Mouse (Mus musculus): Measurements from ENCODE around the gene Gm21973. TPM values are rescaled to one million over a fixed set of nuclear protein-coding genes. Genes with fewer than 3 reads are reported as not detected.

Gm21973 gene
- polyA plus RNA-seq, 1 experiment from 2014 or later = not detected

GRCm38 (mm10) chr15:10409842-10410241 is 84.7 kb downstream of the Gm21973 start:
- H3K27me3 ChIP-seq = no peaks in the 10 kb centered on the region
- ATAC-seq (ENCODE audit: insufficient number of reproducible peaks, insufficient read depth, low FRiP score, low TSS enrichment) = no peak
- 82% methylated on average over 3 of the region's 3 CpGs for WGBS

GRCm38 (mm10) chr15:10410881-10411280 is 85.7 kb downstream of the Gm21973 start:
- H3K4me3 ChIP-seq = no peak overlapping the region
- H3K4me1 ChIP-seq = no peaks in the 10 kb centered on the region
- ATAC-seq (ENCODE audit: insufficient number of reproducible peaks, insufficient read depth, low FRiP score, low TSS enrichment) = no peak
- 83% methylated on average over 2 of the region's 2 CpGs for WGBS
- no peak overlapping the region for H3K9ac ChIP-seq
- H3K9me3 ChIP-seq = no peaks in the 10 kb centered on the region
- H3K27me3 ChIP-seq = no peaks in the 10 kb centered on the region
- no peak overlapping the region for H3K4me2 ChIP-seq (replicated peaks)
- H3K27ac ChIP-seq = no peak overlapping the region
- no peaks in the 10 kb centered on the region for H3K36me3 ChIP-seq

More at GRCm38 (mm10) chr15:10409842-10410241, 84.7 kb downstream of the Gm21973 start:
- H3K4me1 ChIP-seq = no peaks in the 10 kb centered on the region
- no peaks in the 10 kb centered on the region for H3K36me3 ChIP-seq
- no peak overlapping the region for H3K4me3 ChIP-seq
- no peaks in the 10 kb centered on the region for H3K9me3 ChIP-seq
- no peak overlapping the region for H3K4me2 ChIP-seq (replicated peaks)
- no peak overlapping the region for H3K27ac ChIP-seq
- no peak overlapping the region for H3K9ac ChIP-seq

GRCm38 (mm10) chr15:10413656-10414055 is 88.5 kb downstream of the Gm21973 start:
- Histone ChIP-seq H3K27me3 (no peaks in the 10 kb centered on the region), H3K4me2 (replicated peaks) (no peak overlapping the region), H3K36me3 (no peaks in the 10 kb centered on the region), H3K9me3 (no peaks in the 10 kb centered on the region), H3K27ac (no peak overlapping the region), H3K4me1 (no peaks in the 10 kb centered on the region), H3K9ac (no peak overlapping the region), H3K4me3 (no peak overlapping the region)
- ATAC-seq (ENCODE audit: insufficient number of reproducible peaks, insufficient read depth, low FRiP score, low TSS enrichment) = no peak
- 90% methylated on average over 6 of the region's 6 CpGs for WGBS

- H3K27ac ChIP-seq = no peak overlapping the region
- H3K27me3 ChIP-seq = no peaks in the 10 kb centered on the region
- no peak for ATAC-seq (ENCODE audit: insufficient number of reproducible peaks, insufficient read depth, low FRiP score, low TSS enrichment)
- no peak overlapping the region for H3K9ac ChIP-seq
- 30% methylated on average over 7 of the region's 7 CpGs for WGBS
- no peaks in the 10 kb centered on the region for H3K9me3 ChIP-seq
- H3K36me3 ChIP-seq = no peaks in the 10 kb centered on the region
- H3K4me1 ChIP-seq = no peaks in the 10 kb centered on the region
- H3K4me3 ChIP-seq = no peak overlapping the region
- no peak overlapping the region for H3K4me2 ChIP-seq (replicated peaks)
Measured at GRCm38 (mm10) chr15:10421138-10421784, 96.1 kb downstream of the Gm21973 start.

GRCm38 (mm10) chr15:10421785-10422144 is 96.6 kb downstream of the Gm21973 start:
- no peak for ATAC-seq (ENCODE audit: insufficient number of reproducible peaks, insufficient read depth, low FRiP score, low TSS enrichment)
- no peak overlapping the region for H3K9ac ChIP-seq
- 58% methylated on average over 1 of the region's 1 CpGs for WGBS
- H3K27ac ChIP-seq = no peak overlapping the region
- no peaks in the 10 kb centered on the region for H3K4me1 ChIP-seq
- no peaks in the 10 kb centered on the region for H3K27me3 ChIP-seq
- H3K4me3 ChIP-seq = no peak overlapping the region
- no peaks in the 10 kb centered on the region for H3K9me3 ChIP-seq
- no peaks in the 10 kb centered on the region for H3K36me3 ChIP-seq
- no peak overlapping the region for H3K4me2 ChIP-seq (replicated peaks)

Other genes starting within 250 kb of the Gm21973 start
- gene Prlr, start 148.1 kb upstream of the Gm21973 start, polyA plus RNA-seq (2016; fragmentation: Nextera tagmentation; extraction: Ambion mirVana) = 0.32 and 0.33 TPM in 2 replicates
- gene Agxt2, start 33.2 kb downstream of the Gm21973 start, polyA plus RNA-seq (2016; fragmentation: Nextera tagmentation; extraction: Ambion mirVana) = not detected in 2 replicates
- gene Dnajc21, start 145.1 kb downstream of the Gm21973 start, polyA plus RNA-seq (2016; fragmentation: Nextera tagmentation; extraction: Ambion mirVana) = 16.1 and 16.9 TPM in 2 replicates
- 114 and 126 TPM in 2 replicates for gene Brix1, start 160.6 kb downstream of the Gm21973 start, polyA plus RNA-seq (2016; fragmentation: Nextera tagmentation; extraction: Ambion mirVana)
- 41.1 and 41.7 TPM in 2 replicates for gene Rad1, start 160.6 kb downstream of the Gm21973 start, polyA plus RNA-seq (2016; fragmentation: Nextera tagmentation; extraction: Ambion mirVana)
- gene Ttc23l, start 233.3 kb downstream of the Gm21973 start, polyA plus RNA-seq (2016; fragmentation: Nextera tagmentation; extraction: Ambion mirVana) = not detected in 2 replicates

Data from embryonic facial prominence, embryonic 12.5 days (tissue).